Mouse (Mus musculus) thymus, adult 2 months (tissue): ENCODE results near the gene Lrrc57.

Experiments
- CTCF ChIP-seq: fragments of 200-500 bp; IDR thresholded peaks from 2 replicates; pipeline ENCODE4 v1.5.1; 2012; ENCODE audit warnings: mild to moderate bottlenecking, control low read depth, low read length, moderate library complexity, borderline replicate concordance; ENCODE audit not compliant: control insufficient read depth, poor library complexity, insufficient read depth; ENCODE audit errors: extremely low read depth
- POLR2A ChIP-seq: fragments of 200-500 bp; IDR thresholded peaks from 2 replicates; pipeline ENCODE4 v1.6.1; 2012; ENCODE audit warnings: mild to moderate bottlenecking, low read length, control low read depth, moderate library complexity; ENCODE audit not compliant: control insufficient read depth, poor library complexity, insufficient read depth; ENCODE audit errors: extremely low read depth

DNA sequence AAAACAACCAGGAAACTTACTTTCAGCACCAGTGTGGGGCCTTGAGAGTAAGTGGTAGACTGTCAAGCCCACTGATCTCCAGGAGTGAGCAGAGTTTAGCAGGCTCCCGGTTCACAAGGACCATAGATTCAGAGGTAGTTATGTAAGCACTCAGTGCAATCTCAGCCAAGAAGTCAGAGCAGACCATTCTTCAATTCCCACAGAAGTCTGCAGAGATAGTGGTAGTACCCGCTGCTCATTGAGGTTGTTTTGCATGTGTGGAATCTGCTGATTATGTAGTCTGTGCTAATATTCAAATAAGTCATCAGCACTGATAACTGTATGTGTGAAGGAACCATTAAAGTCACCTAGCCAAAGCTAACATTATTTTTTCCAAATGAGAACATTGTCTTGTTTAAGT lies 21.3 kb upstream of the Lrrc57 start:
- TF ChIP-seq POLR2A (no peak), CTCF (no peak)
